Mouse (Mus musculus) liver, embryonic 15.5 days (tissue): ENCODE results near the gene Maco1. TPM values are rescaled to one million over a fixed set of nuclear protein-coding genes. Genes with fewer than 3 reads are reported as not detected.

Experiments
- ATAC-seq: fragments of 200-750 bp; cut with Nextera tagmentation; 2 replicates; pipeline ENCODE4 v1.8.0; 2017; ENCODE audit warnings: moderate number of reproducible peaks, mild to moderate bottlenecking, moderate library complexity; ENCODE audit not compliant: insufficient read depth
- H3K27ac ChIP-seq: fragments of 300-500 bp; sonication (generic); replicated peaks from 2 replicates; pipeline ENCODE4 v1.5.1; 2015; ENCODE audit warnings: mild to moderate bottlenecking, inconsistent platforms
- H3K27me3 ChIP-seq: fragments of 300-500 bp; sonication (generic); 2 replicates; pipeline ENCODE4 v1.6.1; 2015; ENCODE audit warnings: mild to moderate bottlenecking, inconsistent platforms
- H3K36me3 ChIP-seq: fragments of 300-500 bp; sonication (generic); replicated peaks from 2 replicates; pipeline ENCODE4 v1.6.1; 2015; ENCODE audit warnings: moderate library complexity, mild to moderate bottlenecking, inconsistent platforms
- H3K4me1 ChIP-seq: fragments of 300-500 bp; sonication (generic); replicated peaks from 2 replicates; pipeline ENCODE4 v1.6.1; 2015; ENCODE audit warnings: inconsistent platforms
- H3K4me2 ChIP-seq: fragments of 300-500 bp; sonication (generic); 2 replicates; pipeline ENCODE4 v1.6.1; 2015; ENCODE audit warnings: moderate library complexity, mild to moderate bottlenecking, inconsistent platforms
- H3K4me3 ChIP-seq: fragments of 300-500 bp; sonication (generic); replicated peaks from 2 replicates; pipeline ENCODE4 v1.5.1; 2015; ENCODE audit warnings: mild to moderate bottlenecking, inconsistent platforms
- H3K9ac ChIP-seq: fragments of 300-500 bp; sonication (generic); 2 replicates; pipeline ENCODE4 v1.6.1; 2015; ENCODE audit warnings: moderate library complexity, mild to moderate bottlenecking, inconsistent platforms
- H3K9me3 ChIP-seq: fragments of 300-500 bp; sonication (generic); replicated peaks from 2 replicates; pipeline ENCODE4 v1.6.1; 2016; ENCODE audit warnings: inconsistent platforms
- WGBS: fragments of 180-500 bp; shearing (Covaris S2); methylation state at CpG from one replicate; pipeline ENCODE4 v1.1.7; 2015; ENCODE audit warnings: mixed read lengths; ENCODE audit not compliant: insufficient replicate concordance; 5-methylcytosine and 5-hydroxymethylcytosine counted together
- polyA plus RNA-seq: library from polyadenylated mRNA; unstranded; fragments of >200 nt; fragmentation: Nextera tagmentation; extraction: Ambion mirVana; gene quantifications from 2 replicates; pipeline ENCODE4 v1.2.1, GENCODE M21; 2015

Gene Maco1
- polyA plus RNA-seq, 1 experiment from 2014 or later: 16.0 TPM

GRCm38 (mm10) chr4:134774126-134774525, 79.0 kb downstream of the Maco1 start:
- no peak for ATAC-seq
- H3K4me3 ChIP-seq: no peak overlapping the region

GRCm38 (mm10) chr4:134772805-134773674, 80.1 kb downstream of the Maco1 start:
- no peaks in the 10 kb centered on the region for H3K9me3 ChIP-seq
- no peak overlapping the region for H3K4me3 ChIP-seq
- H3K27me3 ChIP-seq: no peaks in the 10 kb centered on the region
- peak; percentile 46 for ATAC-seq
- peaks cover 63% of the 10 kb centered on the region for H3K4me1 ChIP-seq
- H3K4me2 ChIP-seq: peak overlapping the region; percentile 7; the same call in 1 of the 2 replicates
- H3K27ac ChIP-seq: peak overlapping the region; percentile 41; the same call in 1 of the 2 replicates
- 27% methylated on average over 4 of the region's 4 CpGs for WGBS
- no peak overlapping the region for H3K9ac ChIP-seq
- no peaks in the 10 kb centered on the region for H3K36me3 ChIP-seq

More at GRCm38 (mm10) chr4:134774126-134774525, 79.0 kb downstream of the Maco1 start:
- Histone ChIP-seq H3K9ac (no peak overlapping the region), H3K4me2 (no peak overlapping the region), H3K27ac (no peak overlapping the region), H3K36me3 (no peaks in the 10 kb centered on the region), H3K27me3 (no peaks in the 10 kb centered on the region), H3K4me1 (peaks cover 56% of the 10 kb centered on the region), H3K9me3 (no peaks in the 10 kb centered on the region)
- WGBS: 34% methylated on average over 6 of the region's 6 CpGs

GRCm38 (mm10) chr4:134769891-134770290, 83.3 kb downstream of the Maco1 start:
- 54% methylated on average over 7 of the region's 7 CpGs for WGBS

GRCm38 (mm10) chr4:134769081-134769811, 83.9 kb downstream of the Maco1 start:
- Histone ChIP-seq H3K4me1 (peaks cover 76% of the 10 kb centered on the region), H3K36me3 (no peaks in the 10 kb centered on the region), H3K4me2 (no peak overlapping the region), H3K9me3 (no peaks in the 10 kb centered on the region), H3K27ac (no peak overlapping the region), H3K27me3 (no peaks in the 10 kb centered on the region), H3K4me3 (no peak overlapping the region), H3K9ac (no peak overlapping the region)
- 66% methylated on average over 7 of the region's 7 CpGs for WGBS
- no peak for ATAC-seq

More at GRCm38 (mm10) chr4:134769891-134770290, 83.3 kb downstream of the Maco1 start:
- Histone ChIP-seq H3K4me3 (no peak overlapping the region), H3K9ac (no peak overlapping the region), H3K27me3 (no peaks in the 10 kb centered on the region), H3K36me3 (no peaks in the 10 kb centered on the region), H3K27ac (no peak overlapping the region), H3K4me1 (peaks cover 74% of the 10 kb centered on the region), H3K4me2 (no peak overlapping the region), H3K9me3 (no peaks in the 10 kb centered on the region)
- ATAC-seq: no peak

- Histone ChIP-seq H3K27me3 (no peaks in the 10 kb centered on the region), H3K4me2 (peak overlapping the region; percentile 96), H3K9ac (peak overlapping the region; percentile 96), H3K4me1 (peaks cover 76% of the 10 kb centered on the region), H3K9me3 (no peaks in the 10 kb centered on the region), H3K27ac (peak overlapping the region; percentile 92), H3K4me3 (peak overlapping the region; percentile 88), H3K36me3 (no peaks in the 10 kb centered on the region)
- WGBS: 12% methylated on average over 21 of the region's 21 CpGs
- ATAC-seq: no peak
Observed at GRCm38 (mm10) chr4:134768226-134768888, 84.8 kb downstream of the Maco1 start.

- H3K4me3 ChIP-seq: peak within 1 kb of the TSS; percentile 88
- H3K4me1 ChIP-seq: peaks cover 75% of the 10 kb centered on the region
- peak; percentile 77 for ATAC-seq
- peak within 1 kb of the TSS; percentile 92 for H3K27ac ChIP-seq
- under 1% methylated on average over 80 of the region's 80 CpGs for WGBS
- peak within 1 kb of the TSS; percentile 96 for H3K9ac ChIP-seq
- H3K9me3 ChIP-seq: no peaks in the 10 kb centered on the region
- H3K4me2 ChIP-seq: peak within 1 kb of the TSS; percentile 96
- H3K36me3 ChIP-seq: no peaks in the 10 kb centered on the region
- H3K27me3 ChIP-seq: no peaks in the 10 kb centered on the region
Observed at GRCm38 (mm10) chr4:134767426-134768225, 85.5 kb downstream of the Maco1 start, which contains the start of gene Ldlrap1. TSS of gene Ldlrap1 (minus strand) at chr4:134768024.

GRCm38 (mm10) chr4:134766904-134767425, 86.2 kb downstream of the Maco1 start:
- Histone ChIP-seq H3K27me3 (no peaks in the 10 kb centered on the region), H3K36me3 (no peaks in the 10 kb centered on the region), H3K4me1 (peaks cover 75% of the 10 kb centered on the region), H3K4me2 (peak overlapping the region; percentile 96), H3K4me3 (peak overlapping the region; percentile 88), H3K9me3 (no peaks in the 10 kb centered on the region), H3K9ac (peak overlapping the region; percentile 96), H3K27ac (peak overlapping the region; percentile 92)
- ATAC-seq: peak; percentile 9
- 2% methylated on average over 23 of the region's 23 CpGs for WGBS

GRCm38 (mm10) chr4:134766277-134766676, 86.9 kb downstream of the Maco1 start:
- H3K36me3 ChIP-seq: no peaks in the 10 kb centered on the region
- H3K4me3 ChIP-seq: peak overlapping the region; percentile 88
- WGBS: 55% methylated on average over 6 of the region's 6 CpGs
- H3K9me3 ChIP-seq: no peaks in the 10 kb centered on the region
- H3K4me1 ChIP-seq: peaks cover 81% of the 10 kb centered on the region
- H3K27ac ChIP-seq: peak overlapping the region; percentile 92
- peak overlapping the region; percentile 96 for H3K9ac ChIP-seq
- H3K27me3 ChIP-seq: no peaks in the 10 kb centered on the region
- no peak for ATAC-seq
- H3K4me2 ChIP-seq: peak overlapping the region; percentile 96

GRCm38 (mm10) chr4:134764333-134764732, 88.8 kb downstream of the Maco1 start:
- peak; percentile 3; the same call in 1 of the 2 replicates for ATAC-seq
- 2% methylated on average over 3 of the region's 3 CpGs for WGBS
- Histone ChIP-seq H3K9me3 (no peaks in the 10 kb centered on the region), H3K9ac (peak overlapping the region; percentile 96), H3K36me3 (no peaks in the 10 kb centered on the region), H3K27ac (peak overlapping the region; percentile 92), H3K27me3 (no peaks in the 10 kb centered on the region), H3K4me3 (peak overlapping the region; percentile 88), H3K4me2 (peak overlapping the region; percentile 96), H3K4me1 (peaks cover 95% of the 10 kb centered on the region)

- no peaks in the 10 kb centered on the region for H3K9me3 ChIP-seq
- peaks cover 3% of the 10 kb centered on the region for H3K36me3 ChIP-seq
- peaks cover 98% of the 10 kb centered on the region for H3K4me1 ChIP-seq
- no peak for ATAC-seq
- WGBS: 23% methylated on average over 6 of the region's 6 CpGs
- peak overlapping the region; percentile 62 for H3K4me2 ChIP-seq
- peak overlapping the region; percentile 92 for H3K27ac ChIP-seq
- H3K9ac ChIP-seq: peak overlapping the region; percentile 24
- no peaks in the 10 kb centered on the region for H3K27me3 ChIP-seq
- H3K4me3 ChIP-seq: peak overlapping the region; percentile 32
Observed at GRCm38 (mm10) chr4:134762360-134762759, 90.8 kb downstream of the Maco1 start.
